Comparison of ENCODE assay signal across 12 mouse cellular contexts in genomic region chr10:120624203-120624942, GRCm38 (mm10).
DNase-seq lines count a peak whose midpoint lies in the region; ATAC-seq and TF ChIP-seq lines count a peak whose summit lies in the region.
"Had no signal": no experiment of that assay in that cellular context is flagged by ENCODE, and none has a peak within 500 bp of the region (broad histone marks: within the 10 kb centered on the region; RNA-seq: fewer than 3 reads in every experiment).

No protein-coding gene starts in this region.

- no peak for TF ChIP-seq CTCF in lung, embryonic 14.5 days (IDR thresholded peaks at IDR 0.05; ENCODE audit: low read depth)
- TF ChIP-seq CTCF in Patski (IDR thresholded peaks at IDR 0.05): peak; percentile 50

- no peaks in the 10 kb centered on the region for H3K9me3 ChIP-seq in lung, embryonic 14.5 days (ENCODE audit: low read depth, low read length)
- no peaks in the 10 kb centered on the region for H3K9me3 ChIP-seq in embryonic facial prominence, embryonic 12.5 days

- H3K4me1 ChIP-seq in lung, embryonic 14.5 days (ENCODE audit: insufficient read depth): no peaks in the 10 kb centered on the region
- peaks cover 8% of the 10 kb centered on the region for H3K4me1 ChIP-seq in embryonic facial prominence, embryonic 12.5 days

- intact Hi-C loops in left cerebral cortex, postnatal 14 days (cut with DNase I): no loop called here

- in situ Hi-C loops in Patski (cut with MboI; ENCODE audit: low pct_unique_long_range_greater_than_20kb): no loop called here

- H3K79me2 ChIP-seq in myocyte (ENCODE audit: control insufficient read depth, insufficient read depth): no peaks in the 10 kb centered on the region

- H3K36me3 ChIP-seq in lung, embryonic 14.5 days (ENCODE audit: insufficient read depth): no peaks in the 10 kb centered on the region
- H3K36me3 ChIP-seq in embryonic facial prominence, embryonic 12.5 days: no peaks in the 10 kb centered on the region
- no peaks in the 10 kb centered on the region for H3K36me3 ChIP-seq in myocyte (ENCODE audit: control insufficient read depth, insufficient read depth)

- CTCF ChIA-PET in Patski (lab: Charles Lee): interaction anchor here (1.1 to 1.6 kb wide), 3 partner anchors 20 to 251 kb away, joined by 3 to 5 read pairs (median 3); no protein-coding TSS in a partner anchor

- no peak overlapping the region for H3K4me2 ChIP-seq in lung, embryonic 14.5 days
- H3K4me2 ChIP-seq in embryonic facial prominence, embryonic 12.5 days (replicated peaks): no peak overlapping the region
- peak overlapping the region; percentile 63 for H3K4me2 ChIP-seq in myocyte (ENCODE audit: low read depth)

- WGBS in lung, embryonic 14.5 days: 59% methylated on average over 10 of the region's 10 CpGs
- 46% methylated on average over 10 of the region's 10 CpGs for WGBS in embryonic facial prominence, embryonic 12.5 days

- no peak for TF ChIP-seq POLR2A in myocyte (IDR thresholded peaks at IDR 0.05; ENCODE audit: insufficient read length, low read depth)

- peak; percentile 43 for DNase-seq in lung, embryonic 14.5 days
- DNase-seq in lung, postnatal 4 days: no peak
- peak; percentile 78 for DNase-seq in Patski (ENCODE audit: low read depth, low spot score)
- DNase-seq in adrenal gland, adult 2 months: no peak
- DNase-seq in left cerebral cortex, postnatal 14 days (ENCODE audit: low spot score in 2 of 2): no peak
- DNase-seq: cerebellum, postnatal 14 days; heart, postnatal 36 days; liver, postnatal 0 days had no signal

- H3K4me3 ChIP-seq in lung, embryonic 14.5 days (ENCODE audit: low read depth, low read length): no peak overlapping the region
- no peak overlapping the region for H3K4me3 ChIP-seq in embryonic facial prominence, embryonic 12.5 days
- no peak overlapping the region for H3K4me3 ChIP-seq in myocyte

- no peak overlapping the region for H3K27ac ChIP-seq in lung, embryonic 14.5 days (ENCODE audit: low read depth)
- H3K27ac ChIP-seq in embryonic facial prominence, embryonic 12.5 days: peak overlapping the region; percentile 42; the same call in 1 of the 2 replicates

- H3K27me3 ChIP-seq in lung, embryonic 14.5 days (ENCODE audit: insufficient read depth, low read length): no peaks in the 10 kb centered on the region
- H3K27me3 ChIP-seq in Patski (no peaks in the 10 kb centered on the region), myocyte (ENCODE audit: control insufficient read depth, insufficient read depth, insufficient read length) (no peaks in the 10 kb centered on the region)
- H3K27me3 ChIP-seq in embryonic facial prominence, embryonic 12.5 days: no peaks in the 10 kb centered on the region

- H3K9ac ChIP-seq in lung, embryonic 14.5 days: no peak overlapping the region
- no peak overlapping the region for H3K9ac ChIP-seq in embryonic facial prominence, embryonic 12.5 days
- H3K9ac ChIP-seq: liver, postnatal 0 days had no signal

- no peak for ATAC-seq in lung, embryonic 14.5 days (ENCODE audit: insufficient read depth)
- peak; percentile 89 for ATAC-seq in Patski
- ATAC-seq in embryonic facial prominence, embryonic 12.5 days (ENCODE audit: insufficient number of reproducible peaks, insufficient read depth, low FRiP score, low TSS enrichment): no peak
- ATAC-seq: activated CD4-positive, CD25-positive, alpha-beta regulatory T cell, adult 4 months; intestine, postnatal 0 days; liver, postnatal 0 days had no signal

- POLR2A ChIA-PET in Patski (lab: Charles Lee): interaction anchor here (0.6 to 1.2 kb wide), 3 partner anchors 20 to 159 kb away, joined by 3 read pairs; no protein-coding TSS in a partner anchor

- no peak overlapping the region for H3ac ChIP-seq in myocyte (ENCODE audit: control insufficient read depth, insufficient read length)

TF ChIP-seq in myocyte, 11 proteins besides CTCF, POLR2A, EP300 and RAD21:
- TF ChIP-seq MYOD1 (IDR thresholded peaks at IDR 0.05; ENCODE audit: control insufficient read depth in 1 of 3, insufficient read length in 2 of 3, low read depth in 2 of 3) (peak in 1 of 3 experiments; percentile 37), SRF (IDR thresholded peaks at IDR 0.05; ENCODE audit: control insufficient read depth, insufficient read length, low read depth) (no peak), REST (IDR thresholded peaks at IDR 0.05; ENCODE audit: insufficient read depth, insufficient read length) (no peak), CEBPB (IDR thresholded peaks at IDR 0.05; ENCODE audit: insufficient read depth, poor library complexity, severe bottlenecking) (no peak; the same call in 1 of the 2 replicates), MYOG (IDR thresholded peaks at IDR 0.05; ENCODE audit: control insufficient read depth in 1 of 3, insufficient read depth in 1 of 3, insufficient read length in 2 of 3, low read depth in 2 of 3) (no peak), TCF12 (IDR thresholded peaks at IDR 0.05; ENCODE audit: insufficient read depth, poor library complexity, severe bottlenecking) (no peak), MAX (IDR thresholded peaks at IDR 0.05; ENCODE audit: low read depth) (no peak), TCF3 (IDR thresholded peaks at IDR 0.05; ENCODE audit: insufficient read length, low read depth) (no peak), E2F4 (IDR thresholded peaks at IDR 0.05; ENCODE audit: insufficient read depth) (no peak), USF1 (IDR thresholded peaks at IDR 0.05; ENCODE audit: low read depth) (peak; percentile 67), POLR2AphosphoS2 (IDR thresholded peaks at IDR 0.05; ENCODE audit: insufficient read length, low read depth) (no peak)
TF ChIP-seq in myocyte: peak in this region for 2.

Comparison
In these comparisons a context has a peak if more than half of its experiments do, and no peak if none do; other contexts are left out.
1. DNase-seq: peak in lung, embryonic 14.5 days (single experiment) and Patski (single experiment); none in lung, postnatal 4 days (0 of 2), adrenal gland, adult 2 months (single experiment) and left cerebral cortex, postnatal 14 days (0 of 2).